Mouse (Mus musculus) kidney, adult 2 months (tissue): ENCODE results near the gene Rtn4rl1.

Experiments used
- CTCF ChIP-seq: fragments of 200-500 bp; conservative IDR thresholded peaks from 2 replicates; pipeline ENCODE4 v1.5.1; 2011; ENCODE audit warnings: low read depth, mild to moderate bottlenecking, control low read depth, low read length, moderate library complexity, mixed read lengths; ENCODE audit not compliant: insufficient read depth, insufficient read length
- POLR2A ChIP-seq: fragments of 200-500 bp; IDR thresholded peaks from one replicate; pipeline ENCODE4 v1.6.1; 2011; ENCODE audit warnings: low read depth, low read length, control low read depth

- TF ChIP-seq CTCF = no peak
- TF ChIP-seq POLR2A = no peak
Measured at GRCm38 (mm10) chr11:75285893-75286467, 92.4 kb downstream of the Rtn4rl1 start.
